Mouse (Mus musculus) kidney, adult 2 months (tissue): ENCODE data around the gene P3h3. TPM values are rescaled to one million over a fixed set of nuclear protein-coding genes. Genes with fewer than 3 reads are reported as not detected.
A peak's percentile ranks its signal among the peaks of the same experiment; 100 is the strongest.

Source experiments
- DNase-seq: peaks from one replicate; pipeline ENCODE4 v3.0.0; 2021
- H3K27ac ChIP-seq: fragments of 200-500 bp; 2 replicates; pipeline ENCODE4 v1.5.1; 2012; ENCODE audit warnings: low read depth, low read length, control low read depth, inconsistent platforms; ENCODE audit not compliant: insufficient read depth
- H3K27me3 ChIP-seq: fragments of 200-500 bp; replicated peaks from 2 replicates; pipeline ENCODE4 v1.6.1; 2012; ENCODE audit warnings: mild to moderate bottlenecking, moderate library complexity, low read length, inconsistent platforms; ENCODE audit not compliant: control insufficient read depth, insufficient read depth
- H3K36me3 ChIP-seq: fragments of 200-500 bp; 2 replicates; pipeline ENCODE4 v1.6.1; 2012; ENCODE audit warnings: mild to moderate bottlenecking, moderate library complexity, low read length, inconsistent platforms; ENCODE audit not compliant: control insufficient read depth, insufficient read depth
- H3K4me1 ChIP-seq: fragments of 200-500 bp; 2 replicates; pipeline ENCODE4 v1.6.1; 2011; ENCODE audit warnings: low read length; ENCODE audit not compliant: control insufficient read depth, insufficient read depth
- H3K4me3 ChIP-seq: fragments of 200-500 bp; 2 replicates; pipeline ENCODE4 v1.5.1; 2011; ENCODE audit warnings: mild to moderate bottlenecking, low read depth, low read length, control low read depth; ENCODE audit not compliant: insufficient read depth
- CTCF ChIP-seq: fragments of 200-500 bp; conservative IDR thresholded peaks from 2 replicates; pipeline ENCODE4 v1.5.1; 2011; ENCODE audit warnings: low read depth, mild to moderate bottlenecking, control low read depth, low read length, moderate library complexity, mixed read lengths; ENCODE audit not compliant: insufficient read depth, insufficient read length
- POLR2A ChIP-seq: fragments of 200-500 bp; IDR thresholded peaks from one replicate; pipeline ENCODE4 v1.6.1; 2011; ENCODE audit warnings: low read depth, low read length, control low read depth
- WGBS: fragments of 180-500 bp; shearing (Covaris S2); methylation state at CpG from one replicate; pipeline ENCODE4 v1.1.7; 2018; 5-methylcytosine and 5-hydroxymethylcytosine counted together
- polyA plus RNA-seq: library from polyadenylated mRNA; depleted of rRNA; stranded (reverse); fragments of >200 nt; gene quantifications from 2 replicates; pipeline ENCODE4 v1.2.3, GENCODE M21; 2012

The P3h3 gene
- polyA plus RNA-seq, 1 experiment: 15.8 TPM

DNA sequence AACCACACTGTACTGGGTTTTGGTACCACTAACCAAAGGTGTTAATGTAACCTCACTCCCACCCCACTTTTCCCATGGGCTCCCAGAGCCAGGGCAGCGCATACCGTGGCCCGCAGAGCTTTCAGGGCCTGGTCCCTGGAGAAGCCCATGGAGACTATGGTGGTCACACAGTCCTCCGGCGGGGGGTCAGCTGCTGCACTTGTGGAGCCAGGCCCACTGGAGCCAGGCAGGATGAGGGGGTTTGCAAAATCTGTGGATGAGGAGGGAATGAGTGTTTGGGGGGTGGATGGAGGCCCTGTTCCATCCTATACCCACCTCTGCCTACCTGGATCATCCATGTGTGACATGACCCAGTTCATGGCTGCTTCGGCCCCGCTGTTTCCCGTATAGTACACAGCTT, 40.0 kb downstream of the P3h3 start:
- Histone ChIP-seq H3K27me3 (no peaks in the 10 kb centered on the region), H3K36me3 (peaks cover 4% of the 10 kb centered on the region), H3K4me1 (peaks cover 5% of the 10 kb centered on the region), H3K27ac (no peak overlapping the region), H3K4me3 (no peak overlapping the region)
- DNase-seq: no peak
- TF ChIP-seq POLR2A (no peak), CTCF (no peak)
- WGBS: 91% methylated on average over 8 of the region's 8 CpGs

DNA sequence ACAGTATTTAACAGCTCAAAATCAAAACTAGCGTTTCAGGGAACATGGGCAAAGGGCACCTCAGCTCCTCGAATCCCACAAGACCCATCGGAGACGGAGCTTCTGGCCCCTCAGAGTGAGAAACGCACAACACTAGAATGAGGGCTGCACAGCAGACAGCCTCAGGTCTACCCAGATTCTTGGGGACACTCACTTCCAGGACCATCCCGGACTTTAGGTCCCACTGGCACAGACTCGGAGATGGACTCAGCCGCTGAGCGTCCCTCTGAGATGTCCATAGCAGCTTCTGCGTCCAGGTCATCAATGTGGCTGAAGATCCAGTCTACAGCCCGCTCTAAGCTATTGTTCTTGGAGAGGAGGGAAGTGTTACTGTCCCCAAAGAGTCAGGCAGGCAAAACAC, 40.4 kb downstream of the P3h3 start:
- peaks cover 4% of the 10 kb centered on the region for H3K36me3 ChIP-seq
- H3K4me3 ChIP-seq: no peak overlapping the region
- H3K4me1 ChIP-seq: peaks cover 8% of the 10 kb centered on the region
- H3K27me3 ChIP-seq: no peaks in the 10 kb centered on the region
- TF ChIP-seq CTCF (no peak), POLR2A (no peak)
- H3K27ac ChIP-seq: no peak overlapping the region
- DNase-seq: no peak
- WGBS: 98% methylated on average over 11 of the region's 11 CpGs

DNA sequence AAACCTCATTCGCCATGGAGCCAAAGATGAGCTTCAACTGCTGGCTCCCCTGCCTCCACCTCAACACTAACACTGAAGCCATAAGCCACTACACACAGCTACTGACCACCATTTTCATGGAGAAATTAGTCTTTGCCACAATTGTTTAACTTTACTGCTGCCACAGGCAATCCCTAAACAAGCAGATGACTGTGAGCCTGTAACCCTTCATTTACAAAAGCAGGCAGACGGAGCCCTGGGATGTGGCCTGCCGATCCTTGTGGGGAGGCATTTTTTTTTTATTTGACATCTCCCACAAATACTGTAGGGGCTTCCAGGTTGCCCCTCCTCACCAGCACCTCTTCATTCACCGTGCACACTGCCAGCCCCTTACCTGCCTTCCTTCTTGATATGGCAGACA, 40.9 kb downstream of the P3h3 start:
- peaks cover 8% of the 10 kb centered on the region for H3K36me3 ChIP-seq
- no peak overlapping the region for H3K4me3 ChIP-seq

DNA sequence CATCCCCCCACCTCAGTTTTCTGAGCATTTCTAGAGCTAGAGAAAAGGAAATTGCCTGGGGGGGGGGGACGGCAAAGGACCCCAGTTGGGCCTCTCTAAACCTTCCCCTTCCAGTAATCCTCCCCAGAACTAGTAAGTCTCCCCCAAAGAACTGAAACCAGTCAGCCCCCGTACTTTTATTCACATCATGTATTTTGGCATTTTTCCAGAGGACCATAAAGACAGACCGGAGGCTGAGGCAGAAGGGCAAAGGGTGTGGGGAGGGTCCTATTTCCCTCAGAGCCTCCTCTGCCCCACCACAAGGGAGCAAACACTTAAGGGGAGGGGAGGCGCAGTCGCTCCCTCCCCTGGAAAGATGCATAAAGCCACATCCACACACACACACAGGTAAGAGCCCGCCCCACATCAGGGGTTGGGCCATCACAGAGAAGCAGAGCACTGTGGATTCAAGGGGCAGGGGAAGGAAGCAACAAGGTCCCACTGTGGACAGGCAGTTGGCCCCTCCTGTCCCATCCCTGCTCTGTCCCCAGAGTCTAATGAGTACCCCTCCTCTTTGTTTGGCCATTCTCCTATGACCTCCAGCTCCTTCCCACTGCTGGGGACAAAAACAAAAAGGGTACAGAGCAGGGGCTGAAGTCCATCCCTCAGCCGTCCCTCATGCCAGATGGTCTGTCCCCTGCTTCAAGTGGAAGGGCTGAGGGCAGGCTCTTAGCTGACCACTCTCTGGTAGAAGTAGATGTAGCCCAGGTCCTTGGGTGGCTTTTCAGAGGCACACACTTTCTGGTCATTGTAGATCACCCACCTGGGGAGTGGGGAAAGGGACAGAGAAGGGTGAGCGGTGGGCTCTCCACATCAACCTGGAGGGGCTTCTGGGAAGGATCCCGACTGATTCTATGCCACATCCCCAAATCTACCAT, 42.4 kb downstream of the P3h3 start:
- no peak overlapping the region for H3K4me3 ChIP-seq
- no peak for TF ChIP-seq POLR2A
- no peak for TF ChIP-seq CTCF
- DNase-seq: no peak
- 65% methylated on average over 9 of the region's 9 CpGs for WGBS
- H3K27me3 ChIP-seq: no peaks in the 10 kb centered on the region
- peaks cover 4% of the 10 kb centered on the region for H3K36me3 ChIP-seq
- no peak overlapping the region for H3K27ac ChIP-seq
- H3K4me1 ChIP-seq: peaks cover 12% of the 10 kb centered on the region

More for the DNA sequence above, 40.9 kb downstream of the P3h3 start:
- Histone ChIP-seq H3K4me1 (peaks cover 12% of the 10 kb centered on the region), H3K27ac (no peak overlapping the region), H3K27me3 (no peaks in the 10 kb centered on the region)
- 92% methylated on average over 4 of the region's 4 CpGs for WGBS
- no peak for TF ChIP-seq CTCF
- no peak for TF ChIP-seq POLR2A
- DNase-seq: no peak

DNA sequence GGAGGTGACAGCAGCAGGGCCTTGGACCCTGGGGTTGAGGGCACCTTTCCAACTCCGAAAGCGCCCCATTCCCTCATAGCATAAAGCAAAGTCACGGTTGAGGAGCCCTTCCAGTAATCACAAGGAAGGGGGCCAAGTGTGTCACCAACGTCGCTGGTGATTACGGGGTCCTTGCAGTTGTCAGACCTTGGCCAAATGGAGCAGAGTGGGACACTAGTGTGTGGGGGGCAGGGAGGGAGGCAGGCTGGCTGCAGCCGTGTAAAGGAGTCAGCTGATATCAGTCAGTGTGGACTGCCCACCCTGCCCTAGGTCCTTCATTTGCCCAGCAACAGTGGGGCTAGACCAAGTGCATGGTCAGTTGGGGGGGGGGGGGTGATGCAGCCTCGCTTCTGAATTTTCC, 43.1 kb downstream of the P3h3 start:
- Histone ChIP-seq H3K4me1 (peaks cover 16% of the 10 kb centered on the region), H3K4me3 (peak overlapping the region; percentile 84), H3K36me3 (peaks cover 4% of the 10 kb centered on the region), H3K27me3 (no peaks in the 10 kb centered on the region), H3K27ac (peak overlapping the region; percentile 32; the same call in 1 of the 2 replicates)
- WGBS: 24% methylated on average over 8 of the region's 8 CpGs
- no peak for TF ChIP-seq CTCF
- TF ChIP-seq POLR2A: no peak
- DNase-seq: no peak

DNA sequence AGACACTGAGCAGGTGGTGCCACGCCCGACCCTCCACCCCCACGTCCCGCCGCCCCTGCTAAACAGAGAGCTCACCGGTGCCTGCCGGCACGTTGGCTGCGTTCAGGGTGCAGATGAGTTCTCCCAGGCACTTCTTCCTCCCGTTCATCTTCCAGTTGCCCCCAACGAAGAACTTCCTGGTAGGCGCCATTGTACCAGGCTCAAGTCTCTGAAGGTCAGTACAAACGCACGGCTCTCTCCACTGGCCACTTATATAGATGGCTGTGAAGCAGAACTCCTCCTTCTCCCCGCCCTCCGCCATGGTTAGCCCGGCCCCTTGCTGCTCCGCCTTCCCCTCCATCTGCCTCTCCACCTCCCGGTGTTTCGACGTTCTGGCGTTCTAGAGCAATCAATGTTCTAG, 43.6 kb downstream of the P3h3 start, which contains the start of gene Tpi1:
Gene Tpi1, minus strand, starts transcription at position 364 of the 400 bp plus-strand sequence.
- WGBS: 1% methylated on average over 22 of the region's 22 CpGs
- H3K36me3 ChIP-seq: peaks cover 4% of the 10 kb centered on the region
- no peaks in the 10 kb centered on the region for H3K27me3 ChIP-seq
- DNase-seq: peak; percentile 95
- H3K27ac ChIP-seq: peak within 1 kb of the TSS; percentile 49
- TF ChIP-seq CTCF (0 out of 2 replicates have a peak, but pooled peaks have one; percentile 1), POLR2A (peak; percentile 97)
- peak within 1 kb of the TSS; percentile 84 for H3K4me3 ChIP-seq
- peaks cover 16% of the 10 kb centered on the region for H3K4me1 ChIP-seq

DNA sequence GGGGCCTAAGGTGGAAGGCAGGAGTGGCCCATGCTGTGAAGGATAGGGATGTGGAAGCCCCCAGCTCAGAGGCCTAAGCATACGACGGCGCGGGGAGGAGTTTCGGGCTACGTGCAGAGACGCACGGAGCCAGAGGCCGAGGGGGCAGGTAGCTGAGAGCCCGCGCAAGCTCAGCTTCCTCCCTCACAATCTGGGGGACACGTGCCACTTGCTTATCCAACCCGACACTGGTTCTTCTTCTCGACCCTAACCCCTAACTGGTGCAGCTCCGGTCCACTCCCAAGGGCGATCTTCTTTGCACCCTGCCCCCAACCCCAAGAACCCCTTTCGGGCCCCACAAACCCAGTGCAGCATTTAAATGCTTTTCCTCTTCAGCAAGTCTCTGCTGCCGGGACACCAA, 44.1 kb downstream of the P3h3 start:
- DNase-seq: peak; percentile 73
- Histone ChIP-seq H3K27ac (peak overlapping the region; percentile 49), H3K4me3 (peak overlapping the region; percentile 84), H3K36me3 (peaks cover 4% of the 10 kb centered on the region), H3K4me1 (peaks cover 16% of the 10 kb centered on the region), H3K27me3 (no peaks in the 10 kb centered on the region)
- no peak for TF ChIP-seq CTCF
- TF ChIP-seq POLR2A: no peak
- 0% methylated on average over 18 of the region's 18 CpGs for WGBS
